Mouse (Mus musculus): ENCODE data around the gene Tango6. TPM values are rescaled to one million over a fixed set of nuclear protein-coding genes. Genes with fewer than 3 reads are reported as not detected.
"Not testable (repeated sequence)": the region's sequence is repeated elsewhere in the genome, so short reads cannot be mapped to it uniquely, and the experiment has no call there.

Tango6 gene
- polyA plus RNA-seq, 1 experiment = 0.22 TPM

DNA sequence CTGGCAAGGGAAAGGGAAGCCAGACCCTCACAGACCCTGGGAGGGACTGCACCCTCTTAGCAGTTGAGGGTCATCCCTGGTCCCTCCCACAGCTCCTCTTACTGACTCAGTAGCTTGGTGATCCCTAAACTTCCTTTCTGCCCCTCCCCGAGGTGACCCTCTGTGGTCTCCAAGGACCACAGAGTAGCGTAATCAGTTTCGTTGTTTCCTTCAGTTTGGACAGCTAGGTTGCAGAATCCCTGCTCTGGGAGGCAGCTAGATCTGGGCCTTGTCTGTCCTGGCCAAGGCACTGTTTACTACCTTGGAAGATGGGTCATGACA is 172.3 kb downstream of the Tango6 start:
- H3K27me3 ChIP-seq (replicated peaks) = peaks cover 29% of the 10 kb centered on the region
- H3K4me1 ChIP-seq = peaks cover 8% of the 10 kb centered on the region
- no peak for TF ChIP-seq FLI1 (IDR thresholded peaks at IDR 0.05; ENCODE audit: low read length)
- no peak for TF ChIP-seq GATA1 (IDR thresholded peaks at IDR 0.05; ENCODE audit: borderline replicate concordance, low read length)
- H3K9me3 ChIP-seq = no peaks in the 10 kb centered on the region
- no peaks in the 10 kb centered on the region for H3K36me3 ChIP-seq (replicated peaks; ENCODE audit: low read length)
- H3K4me3 ChIP-seq (replicated peaks) = no peak overlapping the region

DNA sequence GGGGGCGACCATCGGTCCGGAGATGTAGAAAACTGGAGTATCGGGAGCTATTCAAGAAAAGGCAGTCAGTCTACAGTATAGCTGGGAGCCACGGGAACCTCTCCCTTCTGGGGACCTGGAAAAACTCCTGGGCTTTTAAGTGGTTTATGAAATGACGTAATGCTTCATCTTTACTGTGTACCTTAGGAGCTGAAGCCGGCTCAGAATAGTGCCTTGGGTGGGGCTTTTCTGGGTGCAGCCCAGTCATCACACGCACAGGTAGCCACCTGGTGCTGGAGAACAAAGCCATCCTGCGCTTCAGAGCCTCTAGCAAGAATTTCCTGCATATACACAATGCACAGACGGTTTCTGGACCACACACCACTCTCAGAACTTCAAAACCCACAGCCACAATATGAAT is 180.0 kb downstream of the Tango6 start:
- TF ChIP-seq GATA1 (IDR thresholded peaks at IDR 0.05; ENCODE audit: borderline replicate concordance, low read length) = no peak
- TF ChIP-seq FLI1 (IDR thresholded peaks at IDR 0.05; ENCODE audit: low read length) = no peak
- peaks cover 46% of the 10 kb centered on the region for H3K27me3 ChIP-seq (replicated peaks)
- no peak overlapping the region for H3K4me3 ChIP-seq (replicated peaks)
- H3K4me1 ChIP-seq = 0 out of 2 replicates have a peak, but pooled peaks cover 3% of the 10 kb centered on the region
- H3K9me3 ChIP-seq = peaks cover 4% of the 10 kb centered on the region; the same call in 1 of the 2 replicates
- H3K36me3 ChIP-seq (replicated peaks; ENCODE audit: low read length) = no peaks in the 10 kb centered on the region

DNA sequence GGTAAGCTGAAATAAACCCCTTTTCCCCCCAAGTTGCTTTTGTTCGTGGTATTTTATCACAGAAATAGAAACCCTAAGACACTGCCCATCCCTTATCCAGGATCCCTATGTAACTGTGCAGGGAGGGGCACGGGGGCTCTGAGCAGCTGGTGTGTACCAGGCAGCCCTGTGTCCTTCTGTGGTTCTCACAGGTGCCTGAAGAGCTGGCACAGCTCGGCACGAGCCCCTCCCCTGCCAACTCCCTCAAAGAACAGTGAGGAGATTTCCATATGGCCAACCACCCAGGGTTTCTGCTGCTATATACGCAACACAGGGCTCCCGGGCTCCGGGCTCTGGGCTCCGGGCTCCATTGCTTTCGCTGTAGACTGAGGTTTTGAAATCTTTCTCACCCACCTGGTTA is 182.5 kb downstream of the Tango6 start:
- no peaks in the 10 kb centered on the region for H3K36me3 ChIP-seq (replicated peaks; ENCODE audit: low read length)
- TF ChIP-seq GATA1 (IDR thresholded peaks at IDR 0.05; ENCODE audit: borderline replicate concordance, low read length) (no peak), FLI1 (IDR thresholded peaks at IDR 0.05; ENCODE audit: low read length) (no peak)
- peaks cover 4% of the 10 kb centered on the region; the same call in 1 of the 2 replicates for H3K9me3 ChIP-seq
- peaks cover 7% of the 10 kb centered on the region for H3K4me1 ChIP-seq
- no peak overlapping the region for H3K4me3 ChIP-seq (replicated peaks)
- peaks cover 62% of the 10 kb centered on the region for H3K27me3 ChIP-seq (replicated peaks)

DNA sequence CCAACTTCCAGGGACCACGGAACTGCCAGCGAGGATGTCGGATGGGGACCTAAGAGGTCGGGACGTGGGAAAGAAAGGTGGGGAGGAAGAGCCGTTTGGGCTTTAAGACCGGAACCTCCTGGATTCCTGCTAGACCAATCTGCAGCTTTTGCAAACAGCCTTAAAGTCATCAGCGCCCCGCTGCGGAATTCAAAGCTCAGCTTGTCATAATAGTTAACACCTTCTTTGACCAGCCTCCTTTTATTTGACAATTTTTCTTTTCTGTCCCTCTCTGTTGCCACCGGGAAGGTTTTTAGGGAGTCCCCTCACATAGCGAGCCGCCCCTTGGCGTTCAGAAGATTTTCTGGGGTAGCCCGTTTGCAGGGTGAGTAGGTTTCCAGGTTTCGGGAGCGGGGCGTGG is 187.2 kb downstream of the Tango6 start, which contains the start of gene Has3:
Has3 (plus strand) TSS at position 192 of the 400 bp plus-strand sequence.
- Histone ChIP-seq H3K4me3 (replicated peaks) (peak within 1 kb of the TSS; percentile 86), H3K9me3 (peaks cover 2% of the 10 kb centered on the region; the same call in 1 of the 2 replicates), H3K36me3 (replicated peaks; ENCODE audit: low read length) (peaks cover 18% of the 10 kb centered on the region), H3K27me3 (replicated peaks) (peaks cover 84% of the 10 kb centered on the region), H3K4me1 (peaks cover 38% of the 10 kb centered on the region)
- TF ChIP-seq FLI1 (IDR thresholded peaks at IDR 0.05; ENCODE audit: low read length) (no peak), GATA1 (IDR thresholded peaks at IDR 0.05; ENCODE audit: borderline replicate concordance, low read length) (no peak)

DNA sequence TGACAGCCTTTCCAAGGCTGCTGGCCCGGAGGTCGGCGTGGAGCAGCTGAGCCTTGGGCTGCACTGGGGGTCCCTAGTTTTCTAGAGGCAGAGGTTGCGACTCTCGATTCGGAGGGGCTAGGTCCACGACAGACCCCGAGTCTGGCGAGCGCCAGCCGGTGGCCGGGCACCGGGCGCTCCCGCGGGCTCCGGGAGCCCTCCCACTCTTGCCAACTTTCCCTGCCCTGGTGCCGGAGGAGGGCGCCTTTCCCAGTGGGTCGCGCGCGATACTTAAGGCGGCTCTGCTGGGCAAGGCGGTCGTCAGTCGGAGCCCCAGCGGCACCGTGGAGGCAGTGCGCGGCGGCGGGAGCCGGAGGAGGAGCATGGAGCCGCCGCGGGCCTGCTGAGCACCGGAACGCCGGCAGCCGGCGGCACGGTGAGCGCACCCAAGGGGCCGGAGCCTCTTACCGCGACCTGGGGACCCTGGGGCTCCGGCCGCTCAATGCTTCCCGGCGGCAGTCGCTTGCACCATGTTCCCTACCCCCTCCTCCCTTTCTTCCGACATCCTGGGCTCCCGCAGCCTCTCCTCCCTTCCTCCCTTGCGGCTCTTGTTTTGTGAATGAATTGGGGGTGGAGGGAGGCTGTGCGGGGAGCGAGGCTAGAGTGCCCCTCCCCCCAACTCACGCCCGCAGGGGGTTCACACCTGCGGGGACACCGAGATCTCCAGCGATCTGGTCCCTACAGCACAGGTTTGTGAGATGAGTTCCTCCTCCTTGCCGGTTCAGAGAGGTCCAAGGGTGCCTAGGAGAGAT is 187.9 kb downstream of the Tango6 start:
- H3K9me3 ChIP-seq = no peaks in the 10 kb centered on the region
- H3K27me3 ChIP-seq (replicated peaks) = peaks cover 77% of the 10 kb centered on the region
- H3K36me3 ChIP-seq (replicated peaks; ENCODE audit: low read length) = peaks cover 25% of the 10 kb centered on the region
- peak overlapping the region; percentile 86 for H3K4me3 ChIP-seq (replicated peaks)
- peaks cover 35% of the 10 kb centered on the region for H3K4me1 ChIP-seq
- TF ChIP-seq GATA1 (IDR thresholded peaks at IDR 0.05; ENCODE audit: borderline replicate concordance, low read length) = no peak
- no peak for TF ChIP-seq FLI1 (IDR thresholded peaks at IDR 0.05; ENCODE audit: low read length)

DNA sequence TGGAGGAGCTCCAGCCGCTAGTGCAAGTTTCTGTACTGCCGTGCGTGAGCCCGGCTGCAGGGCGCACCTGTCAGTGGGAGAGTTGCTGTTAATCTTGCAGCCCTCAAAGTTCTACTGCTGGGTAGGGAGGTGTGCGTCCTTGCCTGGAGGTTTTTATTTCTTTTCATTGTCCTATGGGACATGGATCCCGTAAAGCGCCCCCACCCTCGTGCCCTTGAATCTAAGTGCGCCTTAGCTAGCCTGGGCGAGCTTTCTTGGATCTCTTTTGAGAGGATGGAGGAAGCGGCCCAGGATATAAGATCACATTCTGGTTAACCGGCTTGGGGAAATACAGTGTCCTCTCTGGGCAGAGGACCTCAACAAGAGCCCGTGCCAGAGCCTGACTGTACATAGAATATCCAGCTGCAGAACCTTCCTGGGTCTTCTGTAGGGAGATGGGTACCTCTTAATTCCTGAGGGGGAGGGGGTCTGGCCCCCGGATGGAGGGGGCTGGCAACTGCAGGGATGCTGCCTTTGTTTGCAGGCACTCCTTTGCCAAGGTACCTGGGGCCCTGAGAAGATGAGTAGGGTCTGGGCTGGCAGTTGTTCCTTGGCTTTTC is 188.6 kb downstream of the Tango6 start:
- H3K4me3 ChIP-seq (replicated peaks) = peak overlapping the region; percentile 86
- TF ChIP-seq GATA1 (IDR thresholded peaks at IDR 0.05; ENCODE audit: borderline replicate concordance, low read length) (no peak), FLI1 (IDR thresholded peaks at IDR 0.05; ENCODE audit: low read length) (no peak)
- peaks cover 35% of the 10 kb centered on the region for H3K4me1 ChIP-seq
- H3K36me3 ChIP-seq (replicated peaks; ENCODE audit: low read length) = peaks cover 31% of the 10 kb centered on the region
- H3K9me3 ChIP-seq = no peaks in the 10 kb centered on the region
- peaks cover 72% of the 10 kb centered on the region for H3K27me3 ChIP-seq (replicated peaks)

DNA sequence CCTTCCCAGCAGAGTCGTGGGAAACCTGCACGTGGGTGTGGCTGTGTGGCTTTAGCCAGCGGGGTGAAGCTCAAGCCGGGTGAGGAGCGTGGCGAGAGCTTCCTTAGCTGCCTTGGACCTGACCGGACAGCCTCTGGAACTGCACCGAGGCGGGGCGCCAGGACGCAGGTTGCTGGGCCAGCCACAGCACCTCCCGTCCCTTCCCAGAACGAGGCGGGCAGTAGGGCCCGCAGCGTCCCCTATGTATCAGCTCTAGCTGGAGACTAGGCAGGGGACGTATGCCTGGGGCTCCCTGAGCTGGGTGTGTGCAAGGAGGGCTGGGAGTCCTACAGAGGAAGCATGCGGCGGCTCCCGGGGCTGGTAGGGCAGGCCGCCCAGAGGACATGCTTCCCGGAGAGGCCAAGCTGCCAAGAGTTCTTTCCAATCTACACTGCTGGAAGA is 189.1 kb downstream of the Tango6 start:
- Histone ChIP-seq H3K27me3 (replicated peaks) (peaks cover 69% of the 10 kb centered on the region), H3K36me3 (replicated peaks; ENCODE audit: low read length) (peaks cover 36% of the 10 kb centered on the region), H3K9me3 (no peaks in the 10 kb centered on the region), H3K4me3 (replicated peaks) (peak overlapping the region; percentile 67), H3K4me1 (peaks cover 35% of the 10 kb centered on the region)
- no peak for TF ChIP-seq FLI1 (IDR thresholded peaks at IDR 0.05; ENCODE audit: low read length)
- no peak for TF ChIP-seq GATA1 (IDR thresholded peaks at IDR 0.05; ENCODE audit: borderline replicate concordance, low read length)

DNA sequence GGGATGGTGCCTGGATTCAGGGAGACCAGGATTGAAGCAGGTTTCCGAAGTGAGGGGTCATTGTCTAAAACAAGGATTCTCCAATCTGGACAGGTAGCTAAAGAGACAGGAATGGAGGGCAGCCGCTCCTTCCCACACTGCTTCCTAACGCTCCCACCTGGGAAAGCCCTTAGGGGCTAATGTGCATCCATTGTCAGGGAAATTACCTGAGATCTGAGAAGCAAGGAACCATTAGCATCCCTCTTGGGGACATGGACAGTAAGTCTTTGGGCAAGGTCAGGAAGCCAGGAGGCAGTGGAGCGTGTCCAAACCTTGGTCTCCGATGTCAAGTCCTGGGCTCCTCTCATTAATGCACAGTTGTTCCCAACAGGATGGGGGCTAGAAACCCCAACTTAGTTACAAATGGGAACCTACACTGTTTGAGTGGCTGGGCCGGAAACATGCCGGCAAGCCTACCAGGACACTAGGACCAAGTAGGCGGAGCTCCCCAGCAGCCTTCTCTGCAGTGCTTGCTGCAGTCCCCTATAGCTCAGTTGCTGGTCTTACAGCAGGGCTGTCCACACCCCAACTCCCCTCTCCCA is 189.7 kb downstream of the Tango6 start:
- peaks cover 42% of the 10 kb centered on the region for H3K36me3 ChIP-seq (replicated peaks; ENCODE audit: low read length)
- peaks cover 35% of the 10 kb centered on the region for H3K4me1 ChIP-seq
- H3K4me3 ChIP-seq (replicated peaks) = no peak overlapping the region
- peaks cover 63% of the 10 kb centered on the region for H3K27me3 ChIP-seq (replicated peaks)
- H3K9me3 ChIP-seq = no peaks in the 10 kb centered on the region
- TF ChIP-seq GATA1 (IDR thresholded peaks at IDR 0.05; ENCODE audit: borderline replicate concordance, low read length) (no peak), FLI1 (IDR thresholded peaks at IDR 0.05; ENCODE audit: low read length) (no peak)

DNA sequence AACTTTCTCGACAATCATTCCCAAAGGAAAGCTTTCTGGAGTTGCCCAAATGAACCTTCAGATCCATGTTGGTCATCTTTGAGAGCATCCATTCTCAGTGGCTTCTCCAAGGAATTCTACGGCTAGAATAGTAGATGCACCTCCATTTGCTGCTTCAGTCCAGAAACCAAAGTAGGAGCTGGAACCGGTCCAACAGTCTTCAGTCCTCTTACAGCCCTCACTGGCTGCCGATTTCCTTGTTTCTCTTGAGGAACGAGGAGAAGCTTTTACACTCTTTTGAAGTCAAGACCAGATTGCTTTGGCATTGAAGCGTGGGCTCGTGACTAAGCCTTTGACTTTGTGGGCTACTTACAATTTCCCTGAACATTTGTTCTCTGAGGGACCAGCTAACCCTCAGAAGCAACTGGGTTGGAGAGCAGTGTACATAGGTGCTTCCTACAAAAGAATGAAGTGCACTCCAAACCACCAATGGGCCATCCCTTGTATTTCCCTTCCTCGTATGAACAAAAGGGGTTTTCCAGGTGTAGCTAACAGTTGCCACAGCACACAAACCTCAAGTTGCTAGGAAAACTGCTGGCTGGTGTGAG is 197.3 kb downstream of the Tango6 start:
- TF ChIP-seq GATA1 (IDR thresholded peaks at IDR 0.05; ENCODE audit: borderline replicate concordance, low read length) (no peak), FLI1 (IDR thresholded peaks at IDR 0.05; ENCODE audit: low read length) (no peak)
- Histone ChIP-seq H3K36me3 (replicated peaks; ENCODE audit: low read length) (peaks cover 97% of the 10 kb centered on the region), H3K4me1 (no peaks in the 10 kb centered on the region), H3K4me3 (replicated peaks) (no peak overlapping the region), H3K9me3 (no peaks in the 10 kb centered on the region), H3K27me3 (replicated peaks) (no peaks in the 10 kb centered on the region)

DNA sequence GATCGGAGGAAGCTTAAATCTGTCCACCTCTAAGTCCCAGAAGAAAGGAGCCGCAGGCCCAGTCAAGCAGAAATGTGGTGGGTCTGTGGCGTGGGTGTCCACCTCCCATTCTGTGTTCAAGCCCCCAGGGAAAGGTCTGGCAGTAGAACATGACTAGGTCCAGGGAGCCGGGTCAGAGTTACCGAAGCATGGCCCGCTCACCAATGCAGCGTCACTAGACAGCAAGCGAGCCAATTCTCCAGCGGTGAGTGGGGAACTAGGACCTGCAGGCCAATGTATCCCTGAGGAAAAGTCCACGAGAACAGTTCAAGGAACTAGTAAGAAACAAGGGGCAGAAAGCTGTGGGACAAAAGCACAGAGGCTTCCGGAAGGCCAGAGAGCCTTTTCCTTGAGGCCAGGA is 201.2 kb downstream of the Tango6 start:
- Histone ChIP-seq H3K36me3 (replicated peaks; ENCODE audit: low read length) (peaks cover 84% of the 10 kb centered on the region), H3K4me1 (peaks cover 17% of the 10 kb centered on the region)
- not testable (repeated sequence) for H3K9me3 ChIP-seq; H3K4me3 ChIP-seq (replicated peaks); H3K27me3 ChIP-seq (replicated peaks)

DNA sequence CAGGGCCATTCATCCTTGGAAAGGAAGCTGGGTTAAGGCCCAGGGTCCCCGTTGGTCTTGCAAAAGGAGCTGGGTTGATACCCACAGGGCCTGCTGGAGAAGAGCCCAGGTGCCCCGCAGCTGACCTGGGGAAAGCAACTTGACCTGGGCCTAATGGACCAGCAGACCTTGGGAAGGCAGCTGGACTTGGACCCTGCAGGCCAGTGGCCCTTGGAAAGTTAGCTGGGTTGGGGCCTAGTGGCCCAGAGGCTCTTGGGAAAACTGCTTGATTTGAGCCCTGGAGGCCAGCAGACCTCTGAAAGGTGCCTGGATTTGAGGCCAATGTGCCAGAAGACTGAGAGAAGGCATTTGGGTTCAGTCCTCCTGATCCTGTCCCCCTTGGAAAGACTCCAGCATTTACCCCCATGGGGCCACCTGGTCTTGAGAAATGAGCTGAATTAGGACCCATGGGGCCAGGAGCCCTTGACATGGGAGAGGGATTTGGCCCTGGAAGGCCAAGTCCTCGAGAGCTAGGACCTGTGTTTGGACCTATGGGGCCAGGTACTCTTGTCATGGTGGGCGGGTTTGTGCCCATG is 202.0 kb downstream of the Tango6 start:
- H3K9me3 ChIP-seq; H3K27me3 ChIP-seq (replicated peaks); H3K4me3 ChIP-seq (replicated peaks): not testable (repeated sequence)
- Histone ChIP-seq H3K36me3 (replicated peaks; ENCODE audit: low read length) (peaks cover 76% of the 10 kb centered on the region), H3K4me1 (peaks cover 26% of the 10 kb centered on the region)
